Comparison of ENCODE assay signal across 27 mouse cellular contexts in genomic region chr10:14789969-14790368, GRCm38 (mm10).
A peak's percentile ranks its signal among the peaks of the same experiment; 100 is the strongest.
DNase-seq lines count a peak whose midpoint lies in the region; ATAC-seq lines count a peak whose summit lies in the region.
"Had no signal": no experiment of that assay in that cellular context is flagged by ENCODE, and none has a peak within 500 bp of the region (broad histone marks: within the 10 kb centered on the region; RNA-seq: fewer than 3 reads in every experiment).

No protein-coding gene starts in this region.

- H3K9me3 ChIP-seq in embryonic facial prominence, embryonic 14.5 days (ENCODE audit: control insufficient read depth, low read length) = no peaks in the 10 kb centered on the region
- no peaks in the 10 kb centered on the region for H3K9me3 ChIP-seq in embryonic facial prominence, embryonic 10.5 days
- H3K9me3 ChIP-seq in midbrain, embryonic 13.5 days = no peaks in the 10 kb centered on the region
- no peaks in the 10 kb centered on the region for H3K9me3 ChIP-seq in midbrain, embryonic 11.5 days (ENCODE audit: control insufficient read depth, low read length)
- no peaks in the 10 kb centered on the region for H3K9me3 ChIP-seq in hindbrain, embryonic 14.5 days (ENCODE audit: control insufficient read depth, low read length)
- H3K9me3 ChIP-seq: heart, embryonic 13.5 days; intestine, embryonic 15.5 days had no signal

- WGBS in embryonic facial prominence, embryonic 14.5 days = 63% methylated on average over 2 of the region's 2 CpGs
- 79% methylated on average over 2 of the region's 2 CpGs for WGBS in embryonic facial prominence, embryonic 10.5 days
- 67% methylated on average over 2 of the region's 2 CpGs for WGBS in midbrain, embryonic 13.5 days
- WGBS in midbrain, embryonic 11.5 days = 73% methylated on average over 2 of the region's 2 CpGs
- 62% methylated on average over 2 of the region's 2 CpGs for WGBS in hindbrain, embryonic 14.5 days

- no peak overlapping the region for H3K4me2 ChIP-seq in embryonic facial prominence, embryonic 14.5 days (ENCODE audit: low read depth, low read length)
- no peak overlapping the region for H3K4me2 ChIP-seq in midbrain, embryonic 13.5 days (replicated peaks)
- H3K4me2 ChIP-seq in midbrain, embryonic 11.5 days = no peak overlapping the region
- no peak overlapping the region for H3K4me2 ChIP-seq in hindbrain, embryonic 14.5 days (replicated peaks)
- H3K4me2 ChIP-seq: heart, embryonic 13.5 days; intestine, embryonic 15.5 days had no signal

- H3K36me3 ChIP-seq in embryonic facial prominence, embryonic 14.5 days (ENCODE audit: control insufficient read depth, insufficient read depth, low read length) = no peaks in the 10 kb centered on the region
- no peaks in the 10 kb centered on the region for H3K36me3 ChIP-seq in embryonic facial prominence, embryonic 10.5 days (replicated peaks)
- no peaks in the 10 kb centered on the region for H3K36me3 ChIP-seq in midbrain, embryonic 13.5 days
- no peaks in the 10 kb centered on the region for H3K36me3 ChIP-seq in midbrain, embryonic 11.5 days (ENCODE audit: control insufficient read depth, insufficient read depth, low read length)
- H3K36me3 ChIP-seq in hindbrain, embryonic 14.5 days (replicated peaks; ENCODE audit: control insufficient read depth, insufficient read depth) = no peaks in the 10 kb centered on the region
- H3K36me3 ChIP-seq: heart, embryonic 13.5 days; intestine, embryonic 15.5 days had no signal

- H3K27ac ChIP-seq in embryonic facial prominence, embryonic 14.5 days (replicated peaks; ENCODE audit: low read depth, low read length) = no peak overlapping the region
- H3K27ac ChIP-seq in embryonic facial prominence, embryonic 10.5 days (replicated peaks) = no peak overlapping the region
- H3K27ac ChIP-seq in midbrain, embryonic 13.5 days = no peak overlapping the region
- H3K27ac ChIP-seq in midbrain, embryonic 11.5 days (ENCODE audit: low read depth, low read length) = no peak overlapping the region
- no peak overlapping the region for H3K27ac ChIP-seq in hindbrain, embryonic 14.5 days
- H3K27ac ChIP-seq: heart, adult 2 months; heart, embryonic 13.5 days; intestine, embryonic 15.5 days; kidney, postnatal 0 days; liver, embryonic 14.5 days; macrophage; stomach, postnatal 0 days had no signal

- ATAC-seq in embryonic facial prominence, embryonic 14.5 days (ENCODE audit: low read depth) = no peak
- ATAC-seq in midbrain, embryonic 13.5 days = 0 out of 2 replicates have a peak, but pooled peaks have one; percentile 43
- no peak for ATAC-seq in midbrain, embryonic 11.5 days (ENCODE audit: low FRiP score)
- ATAC-seq in hindbrain, embryonic 14.5 days (ENCODE audit: low FRiP score) = peak; percentile 55
- ATAC-seq: CD4-positive, CD25-positive, alpha-beta regulatory T cell, adult 4 months; forebrain, embryonic 16.5 days; intestine, embryonic 15.5 days had no signal

- no peak overlapping the region for H3K9ac ChIP-seq in embryonic facial prominence, embryonic 14.5 days (ENCODE audit: low read depth, low read length)
- no peak overlapping the region for H3K9ac ChIP-seq in midbrain, embryonic 13.5 days (replicated peaks)
- H3K9ac ChIP-seq in midbrain, embryonic 11.5 days (ENCODE audit: low read length) = no peak overlapping the region
- H3K9ac ChIP-seq in hindbrain, embryonic 14.5 days = no peak overlapping the region
- H3K9ac ChIP-seq: heart, embryonic 13.5 days; intestine, embryonic 15.5 days; liver, embryonic 14.5 days had no signal

- DNase-seq in embryonic facial prominence, embryonic 14.5 days (ENCODE audit: low spot score) = peak; percentile 13
- no peak for DNase-seq in embryonic facial prominence, embryonic 10.5 days (ENCODE audit: low spot score)
- no peak for DNase-seq in midbrain, embryonic 11.5 days (ENCODE audit: low spot score, missing footprints)
- DNase-seq in hindbrain, embryonic 14.5 days (ENCODE audit: low spot score) = no peak
- DNase-seq in retina, embryonic 14.5 days (ENCODE audit: low spot score) = peak; percentile 17
- DNase-seq in adrenal gland, postnatal 36 days = no peak
- DNase-seq: adrenal gland, postnatal 14 days; cerebellum, adult 8-10 months; heart, adult 2 months; heart, postnatal 10 days; kidney, adult 8-10 months; layer of hippocampus, postnatal 36 days; liver; lung, adult 2 months; lung, postnatal 10 days; right cerebral cortex, postnatal 4 days; thymus, adult 2 months; thymus, postnatal 36 days had no signal

- H3K4me3 ChIP-seq in embryonic facial prominence, embryonic 14.5 days (ENCODE audit: low read depth, low read length) = no peak overlapping the region
- no peak overlapping the region for H3K4me3 ChIP-seq in embryonic facial prominence, embryonic 10.5 days
- no peak overlapping the region for H3K4me3 ChIP-seq in midbrain, embryonic 13.5 days (replicated peaks)
- H3K4me3 ChIP-seq in midbrain, embryonic 11.5 days (ENCODE audit: low read depth, low read length) = no peak overlapping the region
- H3K4me3 ChIP-seq in hindbrain, embryonic 14.5 days (replicated peaks; ENCODE audit: low read length) = no peak overlapping the region
- H3K4me3 ChIP-seq: heart, adult 2 months; heart, embryonic 13.5 days; intestine, embryonic 15.5 days had no signal

- no peaks in the 10 kb centered on the region for H3K27me3 ChIP-seq in embryonic facial prominence, embryonic 14.5 days (replicated peaks; ENCODE audit: control insufficient read depth, insufficient read depth, low read length)
- H3K27me3 ChIP-seq in embryonic facial prominence, embryonic 10.5 days (replicated peaks; ENCODE audit: low read depth, poor library complexity, severe bottlenecking) = no peaks in the 10 kb centered on the region
- H3K27me3 ChIP-seq in midbrain, embryonic 13.5 days = no peaks in the 10 kb centered on the region
- no peaks in the 10 kb centered on the region for H3K27me3 ChIP-seq in midbrain, embryonic 11.5 days (ENCODE audit: control insufficient read depth, insufficient read depth, low read length)
- no peaks in the 10 kb centered on the region for H3K27me3 ChIP-seq in hindbrain, embryonic 14.5 days (ENCODE audit: control insufficient read depth, insufficient read depth, low read length)
- H3K27me3 ChIP-seq: heart, embryonic 13.5 days; intestine, embryonic 15.5 days had no signal

- H3K4me1 ChIP-seq in embryonic facial prominence, embryonic 14.5 days (ENCODE audit: control insufficient read depth, insufficient read depth, low read length) = no peaks in the 10 kb centered on the region
- no peaks in the 10 kb centered on the region for H3K4me1 ChIP-seq in embryonic facial prominence, embryonic 10.5 days
- H3K4me1 ChIP-seq in midbrain, embryonic 13.5 days (replicated peaks) = no peaks in the 10 kb centered on the region
- H3K4me1 ChIP-seq in midbrain, embryonic 11.5 days (ENCODE audit: control insufficient read depth, insufficient read depth, low read length) = no peaks in the 10 kb centered on the region
- H3K4me1 ChIP-seq in hindbrain, embryonic 14.5 days (replicated peaks; ENCODE audit: control insufficient read depth, insufficient read depth, low read length) = no peaks in the 10 kb centered on the region
- H3K4me1 ChIP-seq: heart, embryonic 13.5 days; intestine, embryonic 15.5 days had no signal

Comparison
In these comparisons a context has a peak if more than half of its experiments do, and no peak if none do; other contexts are left out.
1. ATAC-seq: peak in midbrain, embryonic 13.5 days (single experiment) and hindbrain, embryonic 14.5 days (single experiment); none in embryonic facial prominence, embryonic 14.5 days (single experiment) and midbrain, embryonic 11.5 days (single experiment).
2. DNase-seq: peak in embryonic facial prominence, embryonic 14.5 days (single experiment) and retina, embryonic 14.5 days (single experiment); none in embryonic facial prominence, embryonic 10.5 days (single experiment), midbrain, embryonic 11.5 days (single experiment), hindbrain, embryonic 14.5 days (single experiment) and adrenal gland, postnatal 36 days (0 of 2).